Mouse (Mus musculus) CH12.LX (cell line): ENCODE results near the gene Tmem246. TPM values are rescaled to one million over a fixed set of nuclear protein-coding genes. Genes with fewer than 3 reads are reported as not detected.

Experiments
- DNase-seq: peaks from one replicate; pipeline ENCODE4 v3.0.0-alpha.2; 2013; ENCODE audit errors: extremely low read depth
- H3K27ac ChIP-seq: 2 replicates; pipeline ENCODE4 v1.5.1; 2012; ENCODE audit warnings: low read depth, mild to moderate bottlenecking, control low read depth, moderate library complexity; ENCODE audit not compliant: insufficient read depth
- H3K27me3 ChIP-seq: replicated peaks from 2 replicates; pipeline ENCODE3; 2012; ENCODE audit warnings: inconsistent platforms
- H3K36me3 ChIP-seq, 2 experiments: replicated peaks in 1 of 2; 2 replicates each; pipeline versions ENCODE3 to v1.6.1; 2012; ENCODE audit warnings: inconsistent platforms in 1 of 2, low read length in 1 of 2, mild to moderate bottlenecking in 1 of 2, mixed read lengths in 1 of 2, moderate library complexity in 1 of 2; ENCODE audit not compliant: control insufficient read depth in 1 of 2, insufficient read depth in 1 of 2
- H3K4me1 ChIP-seq, 2 experiments: 2 replicates each; pipeline ENCODE4 v1.6.1; 2012; ENCODE audit warnings: inconsistent platforms in 1 of 2, moderate library complexity in 1 of 2; ENCODE audit not compliant: insufficient read depth in 2 of 2, control insufficient read depth in 1 of 2
- H3K4me2 ChIP-seq: 2 replicates; pipeline ENCODE4 v1.6.1; 2012; ENCODE audit warnings: low read depth, mild to moderate bottlenecking, control low read depth; ENCODE audit not compliant: poor library complexity, insufficient read depth, severe bottlenecking
- H3K4me3 ChIP-seq, 3 experiments: fragments of 150-350 bp in 1 of 3; sonication (generic) in 1 of 3; replicated peaks in 1 of 3; 2 replicates each; pipeline versions ENCODE3 to v1.5.1; 2011 to 2012; ENCODE audit warnings: low read depth in 2 of 3, low read length in 2 of 3, mild to moderate bottlenecking in 2 of 3, moderate library complexity in 2 of 3, control low read depth in 1 of 3, improper control_type of control experiment in 1 of 3, inconsistent platforms in 1 of 3, mixed read lengths in 1 of 3; ENCODE audit not compliant: poor library complexity in 1 of 3
- H3K79me2 ChIP-seq: replicated peaks from 2 replicates; pipeline ENCODE4 v1.6.1; 2012; ENCODE audit warnings: mild to moderate bottlenecking, moderate library complexity; ENCODE audit not compliant: control insufficient read depth, poor library complexity, insufficient read depth, severe bottlenecking; ENCODE audit errors: extremely low read depth
- H3K9ac ChIP-seq: 2 replicates; pipeline ENCODE4 v1.6.1; 2012; ENCODE audit warnings: low read depth, mild to moderate bottlenecking, control low read depth, moderate library complexity; ENCODE audit not compliant: insufficient read depth
- H3K9me3 ChIP-seq: replicated peaks from 2 replicates; pipeline ENCODE3; 2012; ENCODE audit warnings: low read length, inconsistent platforms, mixed read lengths
- CHD2 ChIP-seq: IDR thresholded peaks from 2 replicates; pipeline ENCODE4 v1.6.1; 2011; ENCODE audit warnings: low read length, improper control_type of control experiment
- CTCF ChIP-seq, 2 experiments: IDR thresholded peaks in 1 of 2; conservative IDR thresholded peaks in 1 of 2; 2 replicates each; pipeline ENCODE4 v1.5.1; 2011 to 2012; ENCODE audit warnings: low read depth in 2 of 2, low read length in 2 of 2, improper control_type of control experiment in 1 of 2, inconsistent platforms in 1 of 2, mild to moderate bottlenecking in 1 of 2, moderate library complexity in 1 of 2
- E2F4 ChIP-seq: IDR thresholded peaks from 2 replicates; pipeline ENCODE4 v1.6.1; 2011; ENCODE audit warnings: low read depth, low read length, improper control_type of control experiment; ENCODE audit not compliant: insufficient replicate concordance
- EP300 ChIP-seq: IDR thresholded peaks from 2 replicates; pipeline ENCODE4 v1.6.1; 2011; ENCODE audit warnings: low read length, improper control_type of control experiment
- ETS1 ChIP-seq: conservative IDR thresholded peaks from 2 replicates; pipeline ENCODE4 v1.6.1; 2012; ENCODE audit warnings: low read depth, mild to moderate bottlenecking, inconsistent platforms, low read length, improper control_type of control experiment, moderate library complexity
- GABPA ChIP-seq: IDR thresholded peaks from 2 replicates; pipeline ENCODE4 v1.6.1; 2012; ENCODE audit warnings: low read depth, low read length, improper control_type of control experiment, inconsistent platforms; ENCODE audit not compliant: insufficient replicate concordance
- HCFC1 ChIP-seq: IDR thresholded peaks from 2 replicates; pipeline ENCODE4 v1.6.1; 2012; ENCODE audit warnings: low read depth, mild to moderate bottlenecking, inconsistent platforms, low read length, improper control_type of control experiment
- JUND ChIP-seq: conservative IDR thresholded peaks from 2 replicates; pipeline ENCODE4 v1.6.1; 2011; ENCODE audit warnings: low read depth, low read length, improper control_type of control experiment
- MAZ ChIP-seq: IDR thresholded peaks from 2 replicates; pipeline ENCODE4 v1.6.1; 2012; ENCODE audit warnings: low read depth, mild to moderate bottlenecking, inconsistent platforms, low read length, improper control_type of control experiment, moderate library complexity
- PAX5 ChIP-seq: IDR thresholded peaks from 2 replicates; pipeline ENCODE4 v1.6.1; 2012; ENCODE audit warnings: low read length, inconsistent platforms, mixed read lengths
- POLR2AphosphoS2 ChIP-seq: IDR thresholded peaks from 2 replicates; pipeline ENCODE4 v1.6.1; 2011; ENCODE audit warnings: low read depth, low read length, improper control_type of control experiment
- RAD21 ChIP-seq: IDR thresholded peaks from 2 replicates; pipeline ENCODE4 v1.6.1; 2011; ENCODE audit warnings: low read depth, mild to moderate bottlenecking, low read length, improper control_type of control experiment, moderate library complexity
- RCOR1 ChIP-seq: conservative IDR thresholded peaks from 2 replicates; pipeline ENCODE4 v1.6.1; 2012; ENCODE audit warnings: low read depth, mild to moderate bottlenecking, inconsistent platforms, low read length, improper control_type of control experiment
- SMC3 ChIP-seq: IDR thresholded peaks from 2 replicates; pipeline ENCODE4 v1.6.1; 2011; ENCODE audit warnings: low read depth, low read length, improper control_type of control experiment
- TBP ChIP-seq: conservative IDR thresholded peaks from 2 replicates; pipeline ENCODE4 v1.6.1; 2011; ENCODE audit warnings: low read depth, low read length, improper control_type of control experiment
- TCF12 ChIP-seq: IDR thresholded peaks from 2 replicates; pipeline ENCODE4 v1.6.1; 2014; ENCODE audit warnings: low read depth, mild to moderate bottlenecking, inconsistent platforms, low read length, improper control_type of control experiment
- UBTF ChIP-seq: IDR thresholded peaks from 2 replicates; pipeline ENCODE4 v1.6.1; 2012; ENCODE audit warnings: low read depth, mild to moderate bottlenecking, inconsistent platforms, low read length, improper control_type of control experiment, moderate library complexity
- USF2 ChIP-seq: conservative IDR thresholded peaks from 2 replicates; pipeline ENCODE4 v1.6.1; 2011; ENCODE audit warnings: low read depth, low read length, improper control_type of control experiment
- ZC3H11A ChIP-seq: IDR thresholded peaks from 2 replicates; pipeline ENCODE4 v1.6.1; 2012; ENCODE audit warnings: low read depth, mild to moderate bottlenecking, inconsistent platforms, low read length, improper control_type of control experiment
- dilution Hi-C: fragments of 300-500 bp; cut with MboI; formaldehyde crosslinking; loops from 2 replicates; pipeline ENCODE4 v1.14.3; 2020; ENCODE audit warnings: low sequenced_read_pairs; ENCODE audit not compliant: extremely low pct_unique_long_range_greater_than_20kb, extremely low pct_ligation_motif_present
- in situ Hi-C: fragments of 300-500 bp; cut with MboI; formaldehyde crosslinking; loops from 3 replicates; pipeline ENCODE4 v1.14.3; 2019; ENCODE audit warnings: low sequenced_read_pairs, low pct_ligation_motif_present, low pct_unique_long_range_greater_than_20kb, mixed read lengths
- polyA plus RNA-seq: library from polyadenylated mRNA; unstranded; fragments of >175 nt; gene quantifications from 2 replicates; pipeline ENCODE4 v1.2.1, GENCODE M21; 2012; ENCODE audit warnings: low read depth; ENCODE audit not compliant: insufficient read length
- total RNA-seq, 2 experiments: library from RNA; depleted of rRNA; stranded (reverse); fragments of 300-350 nt in 1 of 2; fragments of >200 nt in 1 of 2; gene quantifications; 2 replicates each; pipeline ENCODE4 v1.2.3; 2012 to 2014

The Tmem246 gene
- total and polyA plus RNA-seq, 3 experiments: 0.13 to 0.49 (median 0.24) TPM

DNA sequence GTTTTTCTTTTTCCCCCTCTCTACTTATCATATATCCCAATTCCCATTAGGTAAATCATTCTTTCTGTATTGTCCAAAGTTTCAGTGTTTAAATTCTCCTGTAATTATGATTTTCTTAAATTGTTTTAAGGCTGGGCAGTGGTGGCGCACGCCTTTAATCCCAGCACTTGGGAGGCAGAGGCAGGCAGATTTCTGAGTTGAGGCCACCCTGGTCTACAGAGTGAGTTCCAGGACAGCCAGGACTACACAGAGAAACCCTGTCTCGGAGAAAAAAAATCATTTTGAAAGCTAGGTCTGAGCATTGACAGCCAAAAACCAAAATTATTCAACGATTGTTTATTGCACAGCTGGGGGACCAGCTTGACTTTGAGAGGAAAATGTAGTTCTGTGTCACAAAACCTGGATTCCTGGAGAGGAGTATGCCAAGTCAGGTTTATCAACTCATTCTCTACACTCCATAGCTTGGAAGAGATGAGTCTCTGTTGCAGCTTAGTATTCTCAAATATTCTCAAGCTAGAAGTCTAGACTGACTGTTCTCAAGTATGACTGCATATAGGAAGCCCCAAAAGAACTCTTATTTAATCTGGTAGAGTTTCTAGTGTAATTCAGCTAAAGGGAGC is 61.9 kb downstream of the Tmem246 start:
- DNase-seq: no peak
- no peaks in the 10 kb centered on the region for H3K9me3 ChIP-seq
- H3K27me3 ChIP-seq: no peaks in the 10 kb centered on the region
- H3K4me1 ChIP-seq: no peaks in the 10 kb centered on the region
- peaks cover 0 to 3% of the 10 kb centered on the region in 2 experiments for H3K36me3 ChIP-seq
- no peak overlapping the region for H3K9ac ChIP-seq
- H3K27ac ChIP-seq: no peak overlapping the region
- no peaks in the 10 kb centered on the region for H3K79me2 ChIP-seq
- H3K4me3 ChIP-seq: no peak overlapping the region
- no peak overlapping the region for H3K4me2 ChIP-seq
- no peak for TF ChIP-seq HCFC1
- no peak for TF ChIP-seq JUND
- no peak for TF ChIP-seq GABPA
- no peak for TF ChIP-seq MAZ
- TF ChIP-seq EP300: no peak
- no peak for TF ChIP-seq POLR2AphosphoS2
- TF ChIP-seq CTCF (conservative IDR thresholded peaks at IDR 0.05 in 1 of 2, IDR thresholded peaks at IDR 0.05 in 1 of 2; ENCODE audit: low read depth in 2 of 2, low read length in 2 of 2): no peak
- no peak for TF ChIP-seq TCF12
- dilution Hi-C loops: no loop called here
- in situ Hi-C loops: no loop called here

DNA sequence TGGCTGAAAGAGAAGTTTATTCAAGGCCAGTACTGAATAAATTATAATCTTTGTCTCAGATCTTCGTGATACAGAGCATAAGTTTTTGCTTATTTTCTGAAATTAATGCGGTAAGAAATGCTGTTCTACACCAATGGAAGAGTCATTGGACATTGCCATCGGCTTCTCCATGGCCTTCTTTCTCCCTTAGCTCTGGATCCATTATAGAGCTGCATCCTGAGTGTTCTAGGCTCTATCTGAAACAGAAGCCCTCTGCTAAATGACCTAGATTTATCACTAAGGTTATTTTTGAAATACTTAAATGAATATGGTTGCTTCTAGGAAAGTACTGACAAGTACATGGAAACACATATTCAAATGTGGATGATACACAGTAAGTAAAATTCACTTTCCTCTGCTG is 62.6 kb downstream of the Tmem246 start:
- dilution Hi-C loops (no loop called here), in situ Hi-C loops (no loop called here)
- H3K4me2 ChIP-seq: no peak overlapping the region
- no peak for DNase-seq
- no peak overlapping the region for H3K9ac ChIP-seq
- peaks cover 4 to 11% of the 10 kb centered on the region in 2 experiments for H3K36me3 ChIP-seq
- H3K4me1 ChIP-seq: no peaks in the 10 kb centered on the region
- H3K27me3 ChIP-seq: no peaks in the 10 kb centered on the region
- TF ChIP-seq EP300: no peak
- TF ChIP-seq MAZ: no peak
- TF ChIP-seq UBTF: no peak
- no peak for TF ChIP-seq RCOR1
- TF ChIP-seq E2F4: no peak
- TF ChIP-seq ZC3H11A: no peak
- no peak for TF ChIP-seq RAD21
- no peak for TF ChIP-seq USF2
- TF ChIP-seq PAX5: no peak
- no peak for TF ChIP-seq CHD2
- no peak for TF ChIP-seq JUND
- no peak for TF ChIP-seq TBP
- TF ChIP-seq TCF12: no peak
- TF ChIP-seq SMC3: no peak
- TF ChIP-seq POLR2AphosphoS2: no peak
- no peak for TF ChIP-seq ETS1
- H3K4me3 ChIP-seq: no peak overlapping the region
- H3K27ac ChIP-seq: no peak overlapping the region
- H3K79me2 ChIP-seq: no peaks in the 10 kb centered on the region
- H3K9me3 ChIP-seq: peaks cover 4% of the 10 kb centered on the region

Other genes starting within 250 kb of the Tmem246 start
- gene Acnat2, start 189.7 kb downstream of the Tmem246 start, total RNA-seq (2012; rRNA removed): not detected in 2 replicates
- gene Acnat2, start 189.7 kb downstream of the Tmem246 start, total RNA-seq (2014; rRNA removed): not detected in 2 replicates
- not detected in 2 replicates for gene Acnat2, start 189.7 kb downstream of the Tmem246 start, polyA plus RNA-seq
- not detected in 2 replicates for gene Acnat1, start 124.0 kb downstream of the Tmem246 start, total RNA-seq (2012; rRNA removed)
- not detected in 2 replicates for gene Acnat1, start 124.0 kb downstream of the Tmem246 start, total RNA-seq (2014; rRNA removed)
- gene Acnat1, start 124.0 kb downstream of the Tmem246 start, polyA plus RNA-seq: not detected in 2 replicates
- 0.04 TPM in 1 of 2 replicates, not detected in the other for gene Baat, start 91.3 kb downstream of the Tmem246 start, total RNA-seq (2012; rRNA removed)
- gene Baat, start 91.3 kb downstream of the Tmem246 start, total RNA-seq (2014; rRNA removed): 0.18 TPM in 1 of 2 replicates, not detected in the other
- 0.19 TPM in 1 of 2 replicates, not detected in the other for gene Baat, start 91.3 kb downstream of the Tmem246 start, polyA plus RNA-seq
- gene Mrpl50, start 76.8 kb downstream of the Tmem246 start, total RNA-seq (2012; rRNA removed): 23.4 and 29.9 TPM in 2 replicates
- 42.9 and 46.2 TPM in 2 replicates for gene Mrpl50, start 76.8 kb downstream of the Tmem246 start, total RNA-seq (2014; rRNA removed)
- 63.3 and 63.8 TPM in 2 replicates for gene Mrpl50, start 76.8 kb downstream of the Tmem246 start, polyA plus RNA-seq
- gene Zfp189, start 76.7 kb downstream of the Tmem246 start, total RNA-seq (2012; rRNA removed): 4.7 and 5.1 TPM in 2 replicates
- 4.0 and 4.3 TPM in 2 replicates for gene Zfp189, start 76.7 kb downstream of the Tmem246 start, total RNA-seq (2014; rRNA removed)
- gene Zfp189, start 76.7 kb downstream of the Tmem246 start, polyA plus RNA-seq: 1.6 and 2.3 TPM in 2 replicates
- not detected in 2 replicates for gene Aldob, start 48.3 kb downstream of the Tmem246 start, total RNA-seq (2012; rRNA removed)
- not detected in 2 replicates for gene Aldob, start 48.3 kb downstream of the Tmem246 start, total RNA-seq (2014; rRNA removed)
- not detected in 2 replicates for gene Aldob, start 48.3 kb downstream of the Tmem246 start, polyA plus RNA-seq
- gene Rnf20, start 34.1 kb upstream of the Tmem246 start, total RNA-seq (2012; rRNA removed): 47.9 and 58.7 TPM in 2 replicates
- 50.6 and 54.0 TPM in 2 replicates for gene Rnf20, start 34.1 kb upstream of the Tmem246 start, total RNA-seq (2014; rRNA removed)
- gene Rnf20, start 34.1 kb upstream of the Tmem246 start, polyA plus RNA-seq: 61.5 and 62.6 TPM in 2 replicates
- gene Ppp3r2, start 84.1 kb upstream of the Tmem246 start, total RNA-seq (2012; rRNA removed): not detected in 2 replicates
- not detected in 2 replicates for gene Ppp3r2, start 84.1 kb upstream of the Tmem246 start, total RNA-seq (2014; rRNA removed)
- gene Ppp3r2, start 84.1 kb upstream of the Tmem246 start, polyA plus RNA-seq: not detected in 2 replicates
- gene Grin3a, start 247.9 kb upstream of the Tmem246 start, total RNA-seq (2012; rRNA removed): under 0.01 TPM in 1 of 2 replicates, not detected in the other
- not detected in 2 replicates for gene Grin3a, start 247.9 kb upstream of the Tmem246 start, total RNA-seq (2014; rRNA removed)
- gene Grin3a, start 247.9 kb upstream of the Tmem246 start, polyA plus RNA-seq: 0.06 TPM in 1 of 2 replicates, not detected in the other